Comparison of ENCODE assay signal across 22 mouse cellular contexts in the genomic region with DNA sequence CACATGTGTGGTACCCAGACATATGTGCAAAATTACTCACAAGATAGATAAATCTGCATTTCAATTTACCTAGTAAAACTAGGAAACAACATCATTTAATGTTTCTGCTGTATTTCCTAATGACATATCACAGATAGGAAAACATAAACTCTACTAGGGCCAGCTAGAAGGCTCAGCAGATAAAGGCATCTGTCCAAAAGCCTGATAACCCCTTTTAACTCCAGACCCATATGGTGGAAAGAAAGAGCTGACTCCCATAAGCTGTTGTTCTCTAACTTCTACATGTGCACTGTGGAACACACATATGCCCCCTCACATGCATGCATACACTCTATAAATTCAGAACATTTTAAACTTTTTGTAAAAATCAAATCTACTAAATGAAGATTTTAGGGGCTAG.
DNase-seq lines count a peak whose midpoint lies in the region; ATAC-seq and TF ChIP-seq lines count a peak whose summit lies in the region.
"Had no signal": no experiment of that assay in that cellular context is flagged by ENCODE, and none has a peak within 500 bp of the region (broad histone marks: within the 10 kb centered on the region; RNA-seq: fewer than 3 reads in every experiment).

No protein-coding gene starts in this region.

- H3K4me3 ChIP-seq in liver, embryonic 11.5 days (ENCODE audit: low read depth, low read length): no peak overlapping the region
- H3K4me3 ChIP-seq in liver, postnatal 0 days (ENCODE audit: low read depth, low read length): no peak overlapping the region
- H3K4me3 ChIP-seq: forebrain, embryonic 10.5 days; forebrain, embryonic 13.5 days; heart, adult 2 months; hindbrain, embryonic 10.5 days; hindbrain, embryonic 13.5 days had no signal

- no peak for DNase-seq in liver, embryonic 11.5 days (ENCODE audit: low spot score)
- no peak for DNase-seq in liver, postnatal 0 days
- peak; percentile 9 for DNase-seq in c-Kit-positive CD71-positive TER-119-positive erythroid progenitor cells, embryonic 14.5 days (ENCODE audit: low spot score)
- DNase-seq in left cerebral cortex, postnatal 10 days (ENCODE audit: extremely low spot score in 1 of 2, low spot score in 2 of 2): no peak
- DNase-seq in heart, postnatal 14 days: no peak
- DNase-seq: adrenal gland, adult 2 months; adrenal gland, postnatal 14 days; cerebellum, adult 18-20 months; cerebellum, adult 9-10 months; cerebellum, postnatal 14 days; gastrocnemius, postnatal 10 days; gastrocnemius, postnatal 36 days; heart, adult 2 months; heart, postnatal 36 days had no signal

- no peak for TF ChIP-seq CTCF in liver, postnatal 0 days (IDR thresholded peaks at IDR 0.05; ENCODE audit: low read depth)

- no peak overlapping the region for H3K4me2 ChIP-seq in liver, embryonic 11.5 days
- no peak overlapping the region for H3K4me2 ChIP-seq in liver, postnatal 0 days (ENCODE audit: low read depth, low read length)
- H3K4me2 ChIP-seq: forebrain, embryonic 13.5 days; heart, embryonic 11.5 days; hindbrain, embryonic 13.5 days had no signal

- peak; percentile 70 for ATAC-seq in liver, embryonic 11.5 days (replicated peaks; ENCODE audit: low FRiP score)
- ATAC-seq in liver, postnatal 0 days: no peak
- ATAC-seq in megakaryocyte progenitor cell, adult 5-6 weeks (replicated peaks; ENCODE audit: poor library complexity): peak; percentile 61
- ATAC-seq: forebrain, embryonic 13.5 days; forebrain, embryonic 16.5 days; hindbrain, embryonic 16.5 days had no signal

- no peaks in the 10 kb centered on the region for H3K9me3 ChIP-seq in liver, embryonic 11.5 days (ENCODE audit: control insufficient read depth, low read length)
- H3K9me3 ChIP-seq in liver, postnatal 0 days (ENCODE audit: low read length): no peaks in the 10 kb centered on the region
- H3K9me3 ChIP-seq: forebrain, embryonic 10.5 days; forebrain, embryonic 13.5 days; hindbrain, embryonic 10.5 days; hindbrain, embryonic 13.5 days had no signal

- H3K4me1 ChIP-seq in liver, embryonic 11.5 days (replicated peaks; ENCODE audit: control insufficient read depth, insufficient read depth, low read length): no peaks in the 10 kb centered on the region
- H3K4me1 ChIP-seq in liver, postnatal 0 days (ENCODE audit: insufficient read depth): no peaks in the 10 kb centered on the region
- H3K4me1 ChIP-seq: forebrain, embryonic 10.5 days; forebrain, embryonic 13.5 days; hindbrain, embryonic 10.5 days; hindbrain, embryonic 13.5 days had no signal

- H3K9ac ChIP-seq in liver, embryonic 11.5 days (ENCODE audit: low read depth, low read length): no peak overlapping the region
- H3K9ac ChIP-seq in liver, postnatal 0 days (replicated peaks): no peak overlapping the region
- H3K9ac ChIP-seq: forebrain, embryonic 13.5 days; hindbrain, embryonic 13.5 days had no signal

- intact Hi-C loops in left cerebral cortex, postnatal 10 days (cut with DNase I): no loop called here
- intact Hi-C loops in heart, postnatal 14 days (cut with DNase I): no loop called here

- no peak for TF ChIP-seq EP300 in liver, postnatal 0 days (IDR thresholded peaks at IDR 0.05; ENCODE audit: low read depth)

- no peaks in the 10 kb centered on the region for H3K27me3 ChIP-seq in liver, embryonic 11.5 days (replicated peaks; ENCODE audit: control insufficient read depth, insufficient read depth, low read length)
- H3K27me3 ChIP-seq in liver, postnatal 0 days (ENCODE audit: insufficient read depth, low read length): no peaks in the 10 kb centered on the region
- H3K27me3 ChIP-seq: forebrain, embryonic 13.5 days; hindbrain, embryonic 13.5 days had no signal

- H3K36me3 ChIP-seq in liver, embryonic 11.5 days (ENCODE audit: control insufficient read depth, insufficient read depth, low read length): no peaks in the 10 kb centered on the region
- no peaks in the 10 kb centered on the region for H3K36me3 ChIP-seq in liver, postnatal 0 days (replicated peaks; ENCODE audit: insufficient read depth, low read length)
- H3K36me3 ChIP-seq: forebrain, embryonic 10.5 days; hindbrain, embryonic 10.5 days; hindbrain, embryonic 13.5 days had no signal

- no peak overlapping the region for H3K27ac ChIP-seq in liver, embryonic 11.5 days (ENCODE audit: low read depth, low read length)
- H3K27ac ChIP-seq in liver, postnatal 0 days (ENCODE audit: low read depth): no peak overlapping the region
- H3K27ac ChIP-seq: forebrain, embryonic 10.5 days; forebrain, embryonic 13.5 days; heart, adult 2 months; hindbrain, embryonic 10.5 days; hindbrain, embryonic 13.5 days had no signal
